Mouse (Mus musculus) small intestine, adult 2 months (tissue): Measurements from ENCODE around the gene Jag2. TPM values are rescaled to one million over a fixed set of nuclear protein-coding genes. Genes with fewer than 3 reads are reported as not detected.

Experiments
- H3K27ac ChIP-seq: fragments of 200-500 bp; 2 replicates; pipeline ENCODE4 v1.5.1; 2012; ENCODE audit warnings: low read depth, low read length, control low read depth, inconsistent platforms; ENCODE audit not compliant: insufficient read depth
- H3K27me3 ChIP-seq: fragments of 200-500 bp; 2 replicates; pipeline ENCODE4 v1.6.1; 2012; ENCODE audit warnings: mild to moderate bottlenecking, moderate library complexity, low read length, inconsistent platforms; ENCODE audit not compliant: control insufficient read depth, insufficient read depth
- H3K36me3 ChIP-seq: fragments of 200-500 bp; 2 replicates; pipeline ENCODE4 v1.6.1; 2012; ENCODE audit warnings: mild to moderate bottlenecking, low read length, control low read depth, inconsistent platforms; ENCODE audit not compliant: control insufficient read depth, insufficient read depth
- H3K4me1 ChIP-seq: fragments of 200-500 bp; 2 replicates; pipeline ENCODE4 v1.6.1; 2012; ENCODE audit warnings: low read length, inconsistent platforms, mixed read lengths; ENCODE audit not compliant: control insufficient read depth, insufficient read depth, insufficient read length
- H3K4me3 ChIP-seq: fragments of 200-500 bp; 2 replicates; pipeline ENCODE4 v1.5.1; 2012; ENCODE audit warnings: low read depth, mild to moderate bottlenecking, control low read depth, inconsistent platforms, low read length, moderate library complexity
- CTCF ChIP-seq: fragments of 200-500 bp; IDR thresholded peaks from 2 replicates; pipeline ENCODE4 v1.5.1; 2012; ENCODE audit warnings: low read depth, mild to moderate bottlenecking, control low read depth, inconsistent platforms, low read length, moderate library complexity, mixed read lengths; ENCODE audit not compliant: insufficient replicate concordance, insufficient read length; ENCODE audit errors: extremely low read depth
- POLR2A ChIP-seq: fragments of 200-500 bp; IDR thresholded peaks from 2 replicates; pipeline ENCODE4 v1.6.1; 2012; ENCODE audit warnings: low read depth, mild to moderate bottlenecking, control low read depth, inconsistent platforms, low read length, moderate library complexity
- WGBS: fragments of 180-500 bp; shearing (Covaris S2); methylation state at CpG from one replicate; pipeline ENCODE4 v1.1.7; 2018; 5-methylcytosine and 5-hydroxymethylcytosine counted together
- polyA plus RNA-seq: library from polyadenylated mRNA; depleted of rRNA; stranded (reverse); fragments of >200 nt; gene quantifications from 2 replicates; pipeline ENCODE4 v1.2.3, GENCODE M21; 2012

Gene Jag2
- polyA plus RNA-seq, 1 experiment = 9.1 TPM

- Histone ChIP-seq H3K27me3 (no peaks in the 10 kb centered on the region), H3K4me1 (peaks cover 21% of the 10 kb centered on the region), H3K36me3 (peaks cover 2% of the 10 kb centered on the region; the same call in 1 of the 2 replicates), H3K27ac (peak overlapping the region; percentile 7; the same call in 1 of the 2 replicates), H3K4me3 (peak overlapping the region; percentile 89)
- 24% methylated on average over 10 of the region's 10 CpGs for WGBS
- TF ChIP-seq POLR2A = no peak
- TF ChIP-seq CTCF = no peak
Observed at GRCm38 (mm10) chr12:112941156-112941775, 11.7 kb upstream of the Jag2 start.

- H3K27ac ChIP-seq = no peak overlapping the region
- H3K27me3 ChIP-seq = no peaks in the 10 kb centered on the region
- TF ChIP-seq CTCF = no peak
- TF ChIP-seq POLR2A = no peak
- 83% methylated on average over 9 of the region's 9 CpGs for WGBS
- H3K4me1 ChIP-seq = peaks cover 21% of the 10 kb centered on the region
- H3K36me3 ChIP-seq = peaks cover 2% of the 10 kb centered on the region; the same call in 1 of the 2 replicates
- no peak overlapping the region for H3K4me3 ChIP-seq
Observed at GRCm38 (mm10) chr12:112940710-112941109, 11.1 kb upstream of the Jag2 start.

- TF ChIP-seq POLR2A = no peak
- TF ChIP-seq CTCF = no peak
- Histone ChIP-seq H3K27ac (no peak overlapping the region), H3K4me3 (no peak overlapping the region), H3K27me3 (no peaks in the 10 kb centered on the region), H3K4me1 (peaks cover 21% of the 10 kb centered on the region), H3K36me3 (peaks cover 2% of the 10 kb centered on the region; the same call in 1 of the 2 replicates)
- 84% methylated on average over 4 of the region's 4 CpGs for WGBS
Observed at GRCm38 (mm10) chr12:112940238-112940637, 10.7 kb upstream of the Jag2 start.

- Histone ChIP-seq H3K36me3 (peaks cover 2% of the 10 kb centered on the region; the same call in 1 of the 2 replicates), H3K4me1 (peaks cover 21% of the 10 kb centered on the region), H3K27ac (no peak overlapping the region), H3K27me3 (no peaks in the 10 kb centered on the region), H3K4me3 (no peak overlapping the region)
- 57% methylated on average over 10 of the region's 10 CpGs for WGBS
- no peak for TF ChIP-seq POLR2A
- TF ChIP-seq CTCF = peak; percentile 27; the same call in 1 of the 2 replicates
Observed at GRCm38 (mm10) chr12:112938873-112939565, 9.4 kb upstream of the Jag2 start.

- Histone ChIP-seq H3K4me3 (no peak overlapping the region), H3K27me3 (no peaks in the 10 kb centered on the region), H3K27ac (no peak overlapping the region), H3K4me1 (peaks cover 21% of the 10 kb centered on the region), H3K36me3 (peaks cover 2% of the 10 kb centered on the region; the same call in 1 of the 2 replicates)
- 97% methylated on average over 10 of the region's 10 CpGs for WGBS
- no peak for TF ChIP-seq POLR2A
Observed at GRCm38 (mm10) chr12:112938366-112938765, 8.8 kb upstream of the Jag2 start.

- no peak overlapping the region for H3K4me3 ChIP-seq
- TF ChIP-seq POLR2A (no peak), CTCF (no peak)
- H3K27me3 ChIP-seq = no peaks in the 10 kb centered on the region
- peaks cover 2% of the 10 kb centered on the region; the same call in 1 of the 2 replicates for H3K36me3 ChIP-seq
- H3K4me1 ChIP-seq = peaks cover 21% of the 10 kb centered on the region
- 69% methylated on average over 9 of the region's 9 CpGs for WGBS
- no peak overlapping the region for H3K27ac ChIP-seq
Observed at GRCm38 (mm10) chr12:112937906-112938305, 8.3 kb upstream of the Jag2 start.

- Histone ChIP-seq H3K27me3 (peaks cover 23% of the 10 kb centered on the region), H3K36me3 (no peaks in the 10 kb centered on the region), H3K27ac (no peak overlapping the region), H3K4me1 (peaks cover 8% of the 10 kb centered on the region; the same call in 1 of the 2 replicates), H3K4me3 (no peak overlapping the region)
- 50% methylated on average over 7 of the region's 7 CpGs for WGBS
- TF ChIP-seq POLR2A (no peak), CTCF (no peak)
Observed at GRCm38 (mm10) chr12:112932647-112933046, 3.1 kb upstream of the Jag2 start.
